Mouse (Mus musculus): ENCODE measurements around the gene Timm44. TPM values are rescaled to one million over a fixed set of nuclear protein-coding genes. Genes with fewer than 3 reads are reported as not detected.

Gene Timm44
- polyA plus RNA-seq (2014; fragmentation: Nextera tagmentation; extraction: Ambion mirVana), result 63.2 and 75.2 TPM in 2 replicates

DNA sequence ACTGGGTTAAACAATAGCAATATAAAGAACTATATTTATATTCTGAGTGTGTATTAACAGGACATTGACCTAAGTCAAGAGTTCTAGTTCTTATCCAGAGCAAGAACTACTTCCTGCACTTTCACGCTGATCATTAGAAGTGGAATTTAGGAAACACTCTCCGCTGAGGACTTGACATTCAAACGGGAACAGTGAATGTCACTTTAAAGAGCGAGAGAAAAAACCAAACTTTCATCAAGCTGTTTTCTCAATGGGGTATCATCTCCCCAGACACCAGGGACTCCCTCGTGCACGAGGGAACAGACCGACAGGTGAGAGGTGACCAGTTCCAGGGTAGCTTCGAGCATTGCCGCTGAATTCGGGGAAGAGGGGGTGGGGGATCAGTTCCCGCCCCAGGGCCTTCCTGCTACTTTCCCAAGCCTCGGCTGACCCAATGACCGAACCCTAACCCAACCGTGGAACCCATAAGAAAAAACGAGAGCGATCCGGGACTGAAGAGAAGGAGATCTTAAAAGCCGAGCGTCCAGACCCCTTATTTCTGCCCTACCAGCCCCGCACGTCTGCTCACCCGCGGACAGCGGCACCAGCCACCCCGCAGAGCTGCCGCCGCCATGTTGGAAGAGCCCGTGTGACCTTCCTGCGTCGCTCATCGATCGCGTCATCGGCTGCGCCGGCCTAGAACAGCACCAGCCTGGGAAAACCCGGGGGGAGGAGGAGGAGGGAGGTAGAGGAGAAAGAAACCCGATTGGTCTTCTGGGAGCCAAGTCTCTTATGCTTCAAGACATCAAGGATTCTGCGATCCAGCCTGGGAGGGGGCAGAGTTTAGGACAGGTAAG is at the start of gene Timm44:
TSS of gene Timm44 (minus strand) at position 639 of the 836 bp plus-strand sequence.
- ATAC-seq (ENCODE audit: insufficient read depth, low FRiP score, low TSS enrichment) (peak; percentile 94), DNase-seq (ENCODE audit: low spot score) (peak; percentile 97)
- peak within 1 kb of the TSS; percentile 62 for H3K4me2 ChIP-seq (ENCODE audit: low read depth)
- H3K36me3 ChIP-seq (ENCODE audit: control insufficient read depth, insufficient read depth, low read length), result peaks cover 2% of the 10 kb centered on the region; the same call in 1 of the 2 replicates
- WGBS, result under 1% methylated on average over 39 of the region's 39 CpGs
- peak within 1 kb of the TSS; percentile 81 for H3K9ac ChIP-seq (ENCODE audit: low read length)
- H3K4me1 ChIP-seq (ENCODE audit: control insufficient read depth, insufficient read depth, low read length), result no peaks in the 10 kb centered on the region
- 0 out of 2 replicates have a peak within 1 kb of the TSS, but pooled peaks have one; percentile 53 for H3K27ac ChIP-seq (ENCODE audit: low read depth, low read length)
- no peaks in the 10 kb centered on the region for H3K9me3 ChIP-seq (ENCODE audit: control insufficient read depth, low read length)
- no peaks in the 10 kb centered on the region for H3K27me3 ChIP-seq (ENCODE audit: control insufficient read depth, insufficient read depth, low read length)
- H3K4me3 ChIP-seq (ENCODE audit: low read depth, low read length), result peak within 1 kb of the TSS; percentile 78

DNA sequence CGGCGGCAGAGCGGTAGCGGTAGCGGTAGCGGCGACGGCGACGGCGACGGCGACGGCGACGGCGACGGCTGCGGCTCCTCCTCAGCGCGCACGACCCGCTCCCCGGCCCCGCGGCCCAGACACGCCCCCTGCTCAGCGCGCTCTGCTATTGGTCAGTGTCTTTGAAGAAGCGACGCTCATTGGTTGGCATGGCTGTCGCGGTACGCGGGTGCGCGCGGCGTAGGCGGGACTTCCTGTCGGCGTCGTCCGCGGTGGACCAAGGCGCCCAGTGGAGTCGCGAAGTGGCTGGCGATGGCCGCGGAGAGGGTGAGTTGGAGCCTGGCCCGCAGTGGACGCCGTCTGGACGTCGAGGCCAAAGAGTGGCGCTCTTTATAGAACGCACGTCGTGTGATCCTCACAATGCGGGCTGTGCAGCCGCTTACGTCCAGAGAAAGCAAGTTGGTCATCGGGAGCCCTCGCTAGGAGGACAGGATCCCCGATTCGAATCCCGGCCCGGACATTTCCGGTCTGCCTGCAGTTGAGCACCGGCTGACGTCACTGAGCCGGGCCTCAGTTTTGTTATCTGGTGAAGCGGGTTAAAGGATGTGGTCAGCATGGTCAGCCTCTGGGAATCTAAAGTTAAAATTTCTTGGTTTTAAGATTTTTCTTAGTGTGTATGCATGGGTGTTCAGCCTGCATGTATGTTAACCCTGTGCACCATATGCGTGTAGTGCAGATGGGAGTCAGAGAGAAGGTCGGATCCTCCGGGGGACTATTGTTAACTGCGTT is 49.5 kb upstream of the Timm44 start, which contains the start of the genes Ccl25 and Elavl1:
TSS of gene Ccl25 (plus strand) at position 228 of the 768 bp plus-strand sequence.
TSS of gene Elavl1 (minus strand) at position 431 of the 768 bp plus-strand sequence.
- peak within 1 kb of the TSS; percentile 65 for H3K27ac ChIP-seq (ENCODE audit: low read depth, low read length)
- peak within 1 kb of the TSS; percentile 94 for H3K9ac ChIP-seq (ENCODE audit: low read length)
- H3K4me3 ChIP-seq (ENCODE audit: low read depth, low read length), result peak within 1 kb of the TSS; percentile 84
- peak; percentile 97 for DNase-seq (ENCODE audit: low spot score)
- 0 out of 2 replicates have a peak, but pooled peaks cover 12% of the 10 kb centered on the region for H3K4me1 ChIP-seq (ENCODE audit: control insufficient read depth, insufficient read depth, low read length)
- peak within 1 kb of the TSS; percentile 72 for H3K4me2 ChIP-seq (ENCODE audit: low read depth)
- no peaks in the 10 kb centered on the region for H3K27me3 ChIP-seq (ENCODE audit: control insufficient read depth, insufficient read depth, low read length)
- WGBS, result under 1% methylated on average over 57 of the region's 78 CpGs
- H3K9me3 ChIP-seq (ENCODE audit: control insufficient read depth, low read length), result no peaks in the 10 kb centered on the region
- ATAC-seq (ENCODE audit: insufficient read depth, low FRiP score, low TSS enrichment), result peak; percentile 98
- peaks cover 10% of the 10 kb centered on the region for H3K36me3 ChIP-seq (ENCODE audit: control insufficient read depth, insufficient read depth, low read length)

DNA sequence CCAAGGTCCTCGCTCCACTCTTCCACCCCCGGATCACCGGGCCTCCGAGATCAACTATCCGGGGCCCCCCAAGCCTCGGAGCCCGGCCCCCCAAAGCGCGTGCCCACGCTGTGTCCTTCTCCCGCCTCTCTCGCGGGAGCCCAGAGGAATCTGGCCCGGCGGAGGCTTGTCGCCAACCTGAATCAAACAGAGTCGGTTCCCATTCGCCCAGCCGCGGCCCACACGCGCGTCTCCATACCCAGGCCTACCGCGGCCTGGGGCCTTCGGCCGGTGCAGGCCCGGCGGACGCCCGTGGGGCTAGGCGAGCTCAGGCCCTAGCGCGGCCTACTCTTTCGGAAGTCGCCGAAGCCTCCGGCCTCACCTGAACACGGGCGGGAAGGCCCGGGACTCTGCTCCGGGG is 48.8 kb upstream of the Timm44 start:
- Histone ChIP-seq H3K27me3 (ENCODE audit: control insufficient read depth, insufficient read depth, low read length) (no peaks in the 10 kb centered on the region), H3K36me3 (ENCODE audit: control insufficient read depth, insufficient read depth, low read length) (peaks cover 10% of the 10 kb centered on the region), H3K9ac (ENCODE audit: low read length) (peak overlapping the region; percentile 94), H3K4me2 (ENCODE audit: low read depth) (peak overlapping the region; percentile 72), H3K4me1 (ENCODE audit: control insufficient read depth, insufficient read depth, low read length) (0 out of 2 replicates have a peak, but pooled peaks cover 12% of the 10 kb centered on the region), H3K4me3 (ENCODE audit: low read depth, low read length) (peak overlapping the region; percentile 84), H3K9me3 (ENCODE audit: control insufficient read depth, low read length) (no peaks in the 10 kb centered on the region), H3K27ac (ENCODE audit: low read depth, low read length) (peak overlapping the region; percentile 65)
- ATAC-seq (ENCODE audit: insufficient read depth, low FRiP score, low TSS enrichment), result peak; percentile 66
- WGBS, result under 1% methylated on average over 42 of the region's 42 CpGs
- no peak for DNase-seq (ENCODE audit: low spot score)

DNA sequence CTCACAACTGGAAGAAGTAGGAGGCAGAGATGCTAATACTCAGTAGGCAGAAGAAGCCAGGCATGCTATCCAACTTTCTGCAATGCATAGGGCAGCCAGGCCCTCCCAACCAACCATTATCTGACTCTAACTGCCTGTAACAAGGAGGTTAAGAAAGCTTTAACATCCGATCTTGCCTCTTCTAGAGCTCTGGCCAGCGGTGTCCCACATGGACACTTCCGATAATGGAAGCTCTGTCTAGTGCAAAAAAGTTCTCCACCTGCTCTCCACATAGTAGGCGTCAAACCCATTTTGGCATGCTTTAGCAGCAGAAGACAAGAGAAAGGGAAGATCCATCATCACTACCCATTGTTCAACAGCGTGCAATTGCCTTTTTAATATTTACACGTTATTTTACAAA is 48.2 kb upstream of the Timm44 start:
- WGBS, result 9% methylated on average over 6 of the region's 6 CpGs
- no peaks in the 10 kb centered on the region for H3K9me3 ChIP-seq (ENCODE audit: control insufficient read depth, low read length)
- peak overlapping the region; percentile 84 for H3K4me3 ChIP-seq (ENCODE audit: low read depth, low read length)
- no peak for DNase-seq (ENCODE audit: low spot score)
- peak overlapping the region; percentile 72 for H3K4me2 ChIP-seq (ENCODE audit: low read depth)
- no peak for ATAC-seq (ENCODE audit: insufficient read depth, low FRiP score, low TSS enrichment)
- peak overlapping the region; percentile 94 for H3K9ac ChIP-seq (ENCODE audit: low read length)
- H3K27ac ChIP-seq (ENCODE audit: low read depth, low read length), result no peak overlapping the region
- 0 out of 2 replicates have a peak, but pooled peaks cover 12% of the 10 kb centered on the region for H3K4me1 ChIP-seq (ENCODE audit: control insufficient read depth, insufficient read depth, low read length)
- no peaks in the 10 kb centered on the region for H3K27me3 ChIP-seq (ENCODE audit: control insufficient read depth, insufficient read depth, low read length)
- peaks cover 7% of the 10 kb centered on the region for H3K36me3 ChIP-seq (ENCODE audit: control insufficient read depth, insufficient read depth, low read length)

DNA sequence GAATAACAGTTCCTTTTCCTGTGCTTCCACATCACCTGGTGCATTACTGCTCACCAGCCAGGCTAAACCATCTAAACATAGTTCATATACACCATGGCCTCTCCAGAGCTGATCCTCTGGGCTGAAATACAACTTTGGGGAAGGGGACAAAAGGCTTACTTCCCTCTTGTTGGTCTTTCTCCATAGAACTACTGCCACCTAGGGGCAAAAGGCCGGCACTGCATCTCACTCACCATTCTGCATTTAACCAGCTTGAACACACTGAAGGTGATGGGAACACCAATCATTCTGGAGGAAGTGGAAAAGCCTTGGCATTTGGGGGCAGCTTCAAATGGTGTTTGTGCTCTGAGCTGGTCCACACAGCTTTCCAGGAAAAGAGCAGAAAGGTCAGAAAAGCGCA is 46.8 kb upstream of the Timm44 start:
- Histone ChIP-seq H3K27me3 (ENCODE audit: control insufficient read depth, insufficient read depth, low read length) (no peaks in the 10 kb centered on the region), H3K9ac (ENCODE audit: low read length) (no peak overlapping the region), H3K27ac (ENCODE audit: low read depth, low read length) (no peak overlapping the region), H3K36me3 (ENCODE audit: control insufficient read depth, insufficient read depth, low read length) (no peaks in the 10 kb centered on the region), H3K9me3 (ENCODE audit: control insufficient read depth, low read length) (no peaks in the 10 kb centered on the region), H3K4me2 (ENCODE audit: low read depth) (no peak overlapping the region), H3K4me1 (ENCODE audit: control insufficient read depth, insufficient read depth, low read length) (0 out of 2 replicates have a peak, but pooled peaks cover 12% of the 10 kb centered on the region), H3K4me3 (ENCODE audit: low read depth, low read length) (no peak overlapping the region)
- 41% methylated on average over 2 of the region's 2 CpGs for WGBS
- ATAC-seq (ENCODE audit: insufficient read depth, low FRiP score, low TSS enrichment), result no peak
- peak; percentile 88 for DNase-seq (ENCODE audit: low spot score)

DNA sequence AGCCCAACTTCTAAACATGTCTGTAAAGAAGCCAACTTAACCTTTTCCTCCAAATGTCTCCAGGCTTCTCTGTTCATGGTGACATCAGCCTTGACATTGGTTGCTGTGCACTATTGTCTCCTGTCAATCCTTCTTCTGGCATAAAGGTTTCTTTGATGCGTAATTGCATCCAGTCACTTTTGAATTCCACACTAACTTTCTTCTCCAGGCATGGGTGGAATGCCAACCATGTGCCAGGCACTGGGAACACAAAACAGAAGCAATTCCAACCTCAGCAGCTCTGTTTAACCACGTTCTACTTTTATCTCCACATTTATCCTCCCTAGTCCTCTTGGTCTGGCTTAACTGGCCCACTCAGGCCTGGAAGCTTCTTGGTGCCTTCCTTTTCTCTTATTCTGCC is 45.3 kb upstream of the Timm44 start:
- Histone ChIP-seq H3K4me1 (ENCODE audit: control insufficient read depth, insufficient read depth, low read length) (0 out of 2 replicates have a peak, but pooled peaks cover 12% of the 10 kb centered on the region), H3K4me3 (ENCODE audit: low read depth, low read length) (no peak overlapping the region), H3K36me3 (ENCODE audit: control insufficient read depth, insufficient read depth, low read length) (no peaks in the 10 kb centered on the region; the same call in 1 of the 2 replicates), H3K4me2 (ENCODE audit: low read depth) (no peak overlapping the region), H3K9ac (ENCODE audit: low read length) (no peak overlapping the region), H3K27me3 (ENCODE audit: control insufficient read depth, insufficient read depth, low read length) (no peaks in the 10 kb centered on the region), H3K27ac (ENCODE audit: low read depth, low read length) (no peak overlapping the region), H3K9me3 (ENCODE audit: control insufficient read depth, low read length) (no peaks in the 10 kb centered on the region)
- ATAC-seq (ENCODE audit: insufficient read depth, low FRiP score, low TSS enrichment) (no peak), DNase-seq (ENCODE audit: low spot score) (no peak)
- 87% methylated on average over 2 of the region's 2 CpGs for WGBS

DNA sequence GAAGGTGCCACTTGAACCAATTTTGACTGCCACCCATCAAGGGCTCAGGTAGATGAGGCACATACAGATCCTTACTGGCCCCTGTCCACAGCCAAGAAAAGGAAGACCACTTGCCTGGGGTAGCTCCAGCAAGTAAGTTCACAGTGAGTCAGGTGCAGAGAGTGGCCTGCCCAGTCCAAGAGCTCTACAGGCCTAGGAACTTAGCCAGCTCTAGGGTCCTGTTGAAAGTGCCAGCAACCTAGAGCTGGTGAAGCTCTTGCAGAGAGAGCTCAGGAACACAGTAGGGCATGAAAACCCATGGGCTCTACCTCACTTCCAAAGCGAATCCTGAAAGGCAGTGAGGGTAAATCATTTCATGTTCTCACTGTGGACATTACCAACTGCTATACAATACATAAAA is 44.7 kb upstream of the Timm44 start:
- DNase-seq (ENCODE audit: low spot score) (no peak), ATAC-seq (ENCODE audit: insufficient read depth, low FRiP score, low TSS enrichment) (no peak)
- no peak overlapping the region for H3K9ac ChIP-seq (ENCODE audit: low read length)
- no peak overlapping the region for H3K4me2 ChIP-seq (ENCODE audit: low read depth)
- 89% methylated on average over 1 of the region's 1 CpGs for WGBS
- no peak overlapping the region for H3K4me3 ChIP-seq (ENCODE audit: low read depth, low read length)
- no peak overlapping the region for H3K27ac ChIP-seq (ENCODE audit: low read depth, low read length)
- H3K9me3 ChIP-seq (ENCODE audit: control insufficient read depth, low read length), result no peaks in the 10 kb centered on the region
- H3K4me1 ChIP-seq (ENCODE audit: control insufficient read depth, insufficient read depth, low read length), result 0 out of 2 replicates have a peak, but pooled peaks cover 10% of the 10 kb centered on the region
- no peaks in the 10 kb centered on the region; the same call in 1 of the 2 replicates for H3K36me3 ChIP-seq (ENCODE audit: control insufficient read depth, insufficient read depth, low read length)
- H3K27me3 ChIP-seq (ENCODE audit: control insufficient read depth, insufficient read depth, low read length), result no peaks in the 10 kb centered on the region

DNA sequence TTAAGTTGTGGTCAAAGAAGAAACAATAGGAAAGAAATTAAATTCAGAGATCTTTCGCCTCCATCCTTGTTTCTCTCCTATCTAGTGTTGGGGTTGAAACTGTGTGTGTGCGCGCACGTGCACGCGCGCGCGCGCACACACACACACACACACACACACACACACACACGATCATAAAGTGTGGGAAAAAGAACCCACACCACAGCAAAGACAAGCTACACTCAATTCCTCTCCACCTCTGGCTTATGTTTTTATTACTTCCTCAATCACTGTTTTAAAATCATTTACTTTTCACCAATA is 43.8 kb upstream of the Timm44 start:
- Histone ChIP-seq H3K9me3 (ENCODE audit: control insufficient read depth, low read length) (no peaks in the 10 kb centered on the region), H3K36me3 (ENCODE audit: control insufficient read depth, insufficient read depth, low read length) (no peaks in the 10 kb centered on the region; the same call in 1 of the 2 replicates), H3K4me1 (ENCODE audit: control insufficient read depth, insufficient read depth, low read length) (0 out of 2 replicates have a peak, but pooled peaks cover 10% of the 10 kb centered on the region), H3K27ac (ENCODE audit: low read depth, low read length) (no peak overlapping the region), H3K27me3 (ENCODE audit: control insufficient read depth, insufficient read depth, low read length) (no peaks in the 10 kb centered on the region), H3K4me2 (ENCODE audit: low read depth) (no peak overlapping the region), H3K4me3 (ENCODE audit: low read depth, low read length) (no peak overlapping the region), H3K9ac (ENCODE audit: low read length) (no peak overlapping the region)
- 97% methylated on average over 11 of the region's 11 CpGs for WGBS
- ATAC-seq (ENCODE audit: insufficient read depth, low FRiP score, low TSS enrichment), result no peak
- no peak for DNase-seq (ENCODE audit: low spot score)

All from neural tube, embryonic 11.5 days (tissue).